Mouse (Mus musculus): ENCODE results near the gene Slc25a51.

- TF ChIP-seq CTCF (IDR thresholded peaks at IDR 0.05; ENCODE audit: low read depth) = peak; percentile 35
- no peak; the same call in 1 of the 2 replicates for TF ChIP-seq EP300 (IDR thresholded peaks at IDR 0.05; ENCODE audit: low read depth)
These were observed 27.3 kb upstream of the Slc25a51 start for GRCm38 (mm10) chr4:45435899-45436298.
